Mouse (Mus musculus): ENCODE data around the gene Gm20878.
"Not testable (repeated sequence)": the region's sequence is repeated elsewhere in the genome, so short reads cannot be mapped to it uniquely, and the experiment has no call there.

The Gm20878 gene

GRCm38 (mm10) chr4:41941272-41941671, at the start of gene Gm20878:
Gm20878 (plus strand) TSS chr4:41941572.
- not testable (repeated sequence) for DNase-seq (ENCODE audit: low spot score in 2 of 2)

GRCm38 (mm10) chr4:41903310-41903709, 38.1 kb upstream of the Gm20878 start, which contains the start of gene Gm21541:
Gm21541 (plus strand) TSS chr4:41903610.
- DNase-seq (ENCODE audit: low spot score in 2 of 2) = not testable (repeated sequence)

- DNase-seq (ENCODE audit: low spot score in 2 of 2) = not testable (repeated sequence)
These were observed 24.4 kb downstream of the Gm20878 start, which contains the start of gene Fam205a4 for GRCm38 (mm10) chr4:41965758-41966157. Fam205a4 (plus strand) TSS chr4:41966058.
